Mouse (Mus musculus) intestine, embryonic 14.5 days (tissue): ENCODE data around the gene Gk. TPM values are rescaled to one million over a fixed set of nuclear protein-coding genes. Genes with fewer than 3 reads are reported as not detected.

Experiments
- ATAC-seq: fragments of 200-750 bp; cut with Nextera tagmentation; replicated peaks from 2 replicates; pipeline ENCODE4 v1.8.0; 2017; ENCODE audit warnings: low read depth, moderate number of reproducible peaks, moderate TSS enrichment, moderate library complexity; ENCODE audit not compliant: low FRiP score, low TSS enrichment
- DNase-seq: peaks from one replicate; pipeline ENCODE4 v3.0.0-alpha.2; 2018; ENCODE audit warnings: low spot score
- H3K27ac ChIP-seq: fragments of 300-500 bp; sonication (generic); 2 replicates; pipeline ENCODE4 v1.5.1; 2014; ENCODE audit warnings: low read depth, mild to moderate bottlenecking, control low read depth
- H3K27me3 ChIP-seq: fragments of 300-500 bp; sonication (generic); replicated peaks from 2 replicates; pipeline ENCODE4 v1.6.1; 2014; ENCODE audit warnings: low read length, control low read depth; ENCODE audit not compliant: control insufficient read depth, insufficient read depth
- H3K36me3 ChIP-seq: fragments of 300-500 bp; sonication (generic); 2 replicates; pipeline ENCODE4 v1.6.1; 2014; ENCODE audit warnings: low read length, control low read depth; ENCODE audit not compliant: control insufficient read depth, insufficient read depth
- H3K4me1 ChIP-seq: fragments of 300-500 bp; sonication (generic); replicated peaks from 2 replicates; pipeline ENCODE4 v1.6.1; 2014; ENCODE audit warnings: low read length, control low read depth, mixed read lengths; ENCODE audit not compliant: control insufficient read depth, insufficient read depth
- H3K4me2 ChIP-seq: fragments of 300-500 bp; sonication (generic); 2 replicates; pipeline ENCODE4 v1.6.1; 2014; ENCODE audit warnings: low read length
- H3K4me3 ChIP-seq: fragments of 300-500 bp; sonication (generic); 2 replicates; pipeline ENCODE4 v1.5.1; 2014; ENCODE audit warnings: low read depth, low read length, control low read depth, mixed read lengths
- H3K9ac ChIP-seq: fragments of 300-500 bp; sonication (generic); 2 replicates; pipeline ENCODE4 v1.6.1; 2014; ENCODE audit warnings: mild to moderate bottlenecking, low read length
- H3K9me3 ChIP-seq: fragments of 300-500 bp; sonication (generic); 2 replicates; pipeline ENCODE4 v1.6.1; 2016; ENCODE audit warnings: low read length, control low read depth; ENCODE audit not compliant: control insufficient read depth
- WGBS: fragments of 180-500 bp; shearing (Covaris S2); extraction: QIAGEN DNeasy Blood & Tissue Kit; methylation state at CpG from one replicate; pipeline ENCODE4 v1.1.7; 2014; 5-methylcytosine and 5-hydroxymethylcytosine counted together
- polyA plus RNA-seq: library from polyadenylated mRNA; unstranded; fragments of >200 nt; fragmentation: Nextera tagmentation; extraction: Ambion mirVana; gene quantifications from 2 replicates; pipeline ENCODE4 v1.2.1, GENCODE M21; 2014

The Gk gene
- 8.8 and 9.2 TPM in 2 replicates for polyA plus RNA-seq

- H3K4me3 ChIP-seq, result peak within 1 kb of the TSS; percentile 49
- H3K27ac ChIP-seq, result peak within 1 kb of the TSS; percentile 82
- no peaks in the 10 kb centered on the region for H3K9me3 ChIP-seq
- DNase-seq (peak; percentile 94), ATAC-seq (peak; percentile 99)
- H3K36me3 ChIP-seq, result no peaks in the 10 kb centered on the region
- WGBS, result 13% methylated on average over 35 of the region's 45 CpGs
- no peaks in the 10 kb centered on the region for H3K27me3 ChIP-seq
- H3K9ac ChIP-seq, result peak within 1 kb of the TSS; percentile 56
- no peaks in the 10 kb centered on the region for H3K4me1 ChIP-seq
- H3K4me2 ChIP-seq, result peak within 1 kb of the TSS; percentile 53
Measured at GRCm38 (mm10) chrX:85776544-85777087, at the start of gene Gk. Gene Gk, minus strand, starts transcription at chrX:85776819.

GRCm38 (mm10) chrX:85804706-85805376, 28.2 kb upstream of the Gk start:
- DNase-seq (no peak), ATAC-seq (no peak)
- H3K9me3 ChIP-seq, result no peaks in the 10 kb centered on the region
- no peak overlapping the region for H3K27ac ChIP-seq
- no peaks in the 10 kb centered on the region for H3K27me3 ChIP-seq
- WGBS, result 51% methylated on average over 4 of the region's 4 CpGs
- no peak overlapping the region for H3K9ac ChIP-seq
- no peaks in the 10 kb centered on the region for H3K36me3 ChIP-seq
- H3K4me3 ChIP-seq, result no peak overlapping the region
- no peaks in the 10 kb centered on the region for H3K4me1 ChIP-seq
- no peak overlapping the region for H3K4me2 ChIP-seq

GRCm38 (mm10) chrX:85803006-85803405, 26.4 kb upstream of the Gk start:
- H3K4me2 ChIP-seq, result no peak overlapping the region
- H3K4me1 ChIP-seq, result no peaks in the 10 kb centered on the region
- ATAC-seq, result no peak
- no peak overlapping the region for H3K9ac ChIP-seq
- DNase-seq, result no peak
- no peaks in the 10 kb centered on the region for H3K36me3 ChIP-seq
- H3K27ac ChIP-seq, result no peak overlapping the region
- H3K27me3 ChIP-seq, result no peaks in the 10 kb centered on the region
- H3K4me3 ChIP-seq, result no peak overlapping the region
- no peaks in the 10 kb centered on the region for H3K9me3 ChIP-seq

- Histone ChIP-seq H3K9me3 (no peaks in the 10 kb centered on the region), H3K27ac (no peak overlapping the region), H3K36me3 (no peaks in the 10 kb centered on the region), H3K9ac (no peak overlapping the region), H3K27me3 (no peaks in the 10 kb centered on the region), H3K4me1 (no peaks in the 10 kb centered on the region), H3K4me2 (no peak overlapping the region), H3K4me3 (no peak overlapping the region)
- DNase-seq (no peak), ATAC-seq (no peak)
- WGBS, result 91% methylated on average over 2 of the region's 2 CpGs
Measured at GRCm38 (mm10) chrX:85797449-85797848, 20.8 kb upstream of the Gk start.

GRCm38 (mm10) chrX:85778346-85778745, 1.7 kb upstream of the Gk start:
- WGBS, result 83% methylated on average over 3 of the region's 3 CpGs
- no peak overlapping the region for H3K27ac ChIP-seq
- no peak overlapping the region for H3K4me3 ChIP-seq
- H3K27me3 ChIP-seq, result no peaks in the 10 kb centered on the region
- H3K9ac ChIP-seq, result no peak overlapping the region
- no peak for ATAC-seq
- no peak overlapping the region for H3K4me2 ChIP-seq
- no peaks in the 10 kb centered on the region for H3K4me1 ChIP-seq
- no peak for DNase-seq
- no peaks in the 10 kb centered on the region for H3K36me3 ChIP-seq
- no peaks in the 10 kb centered on the region for H3K9me3 ChIP-seq

GRCm38 (mm10) chrX:85777141-85777540, 522 bp upstream of the Gk start:
- H3K27me3 ChIP-seq, result no peaks in the 10 kb centered on the region
- peak overlapping the region; percentile 56 for H3K9ac ChIP-seq
- 21% methylated on average over 17 of the region's 17 CpGs for WGBS
- no peaks in the 10 kb centered on the region for H3K36me3 ChIP-seq
- H3K27ac ChIP-seq, result peak overlapping the region; percentile 82
- no peak for DNase-seq
- peak overlapping the region; percentile 48 for H3K4me2 ChIP-seq
- peak overlapping the region; percentile 49 for H3K4me3 ChIP-seq
- no peaks in the 10 kb centered on the region for H3K9me3 ChIP-seq
- no peaks in the 10 kb centered on the region for H3K4me1 ChIP-seq
- ATAC-seq, result peak; percentile 69

GRCm38 (mm10) chrX:85775879-85776543, 608 bp downstream of the Gk start:
- Histone ChIP-seq H3K36me3 (no peaks in the 10 kb centered on the region), H3K9ac (peak overlapping the region; percentile 52), H3K4me1 (no peaks in the 10 kb centered on the region), H3K4me3 (peak overlapping the region; percentile 49), H3K27ac (0 out of 2 replicates have a peak overlapping the region, but pooled peaks have one; percentile 33), H3K9me3 (no peaks in the 10 kb centered on the region), H3K27me3 (no peaks in the 10 kb centered on the region), H3K4me2 (peak overlapping the region; percentile 53)
- DNase-seq (no peak), ATAC-seq (no peak)
- 12% methylated on average over 22 of the region's 22 CpGs for WGBS

- ATAC-seq (no peak), DNase-seq (no peak)
- no peak overlapping the region for H3K4me2 ChIP-seq
- H3K27ac ChIP-seq, result no peak overlapping the region
- no peaks in the 10 kb centered on the region for H3K27me3 ChIP-seq
- H3K4me1 ChIP-seq, result no peaks in the 10 kb centered on the region
- no peak overlapping the region for H3K4me3 ChIP-seq
- 89% methylated on average over 3 of the region's 3 CpGs for WGBS
- no peak overlapping the region for H3K9ac ChIP-seq
- H3K36me3 ChIP-seq, result no peaks in the 10 kb centered on the region
- H3K9me3 ChIP-seq, result no peaks in the 10 kb centered on the region
Measured at GRCm38 (mm10) chrX:85771303-85771702, 5.3 kb downstream of the Gk start.
